25 mouse cellular contexts compared by ENCODE assay signal in genomic region chr12:40773091-40773490, GRCm38 (mm10).
DNase-seq lines count a peak whose midpoint lies in the region; ATAC-seq and TF ChIP-seq lines count a peak whose summit lies in the region.
"Had no signal": no experiment of that assay in that cellular context is flagged by ENCODE, and none has a peak within 500 bp of the region (broad histone marks: within the 10 kb centered on the region; RNA-seq: fewer than 3 reads in every experiment).

No protein-coding gene starts in this region.

- DNase-seq in layer of hippocampus, adult 2 months (ENCODE audit: low spot score in 2 of 2): no peak
- no peak for DNase-seq in layer of hippocampus, postnatal 10 days (ENCODE audit: low spot score in 2 of 2)
- peak; percentile 59 for DNase-seq in 3T3-L1 (ENCODE audit: low read depth, low spot score)
- peak; percentile 50 for DNase-seq in Muller cell, postnatal 12 days (ENCODE audit: inconsistent ontology term)
- no peak for DNase-seq in spleen, adult 12 weeks (ENCODE audit: low spot score)
- no peak for DNase-seq in frontal cortex, adult 2 months (ENCODE audit: extremely low spot score in 1 of 2, low spot score in 1 of 2)
- DNase-seq: adrenal gland, adult 8-10 months; adrenal gland, postnatal 14 days; adrenal gland, postnatal 36 days; cerebellum, adult 11-12 months; cerebellum, adult 2 months; cerebellum, adult 9-10 months; cerebellum, postnatal 10 days; cerebellum, postnatal 25 days; forebrain, postnatal 0 days had no signal

- TF ChIP-seq CTCF in layer of hippocampus, adult 2 months (conservative IDR thresholded peaks at IDR 0.05): no peak
- TF ChIP-seq CTCF in embryonic fibroblast, embryonic 13.5 days (IDR thresholded peaks at IDR 0.05; ENCODE audit: borderline replicate concordance, insufficient read depth, low read length): no peak

- no peak for TF ChIP-seq POLR2A in embryonic fibroblast, embryonic 13.5 days (IDR thresholded peaks at IDR 0.05; ENCODE audit: low read depth, low read length)

- ATAC-seq in megakaryocyte progenitor cell, adult 5-6 weeks (replicated peaks; ENCODE audit: poor library complexity): no peak
- ATAC-seq: activated CD4-positive, CD25-positive, alpha-beta regulatory T cell, adult 4 months; CD4-positive, CD25-positive, alpha-beta regulatory T cell, adult 4 months; forebrain, embryonic 13.5 days; forebrain, embryonic 15.5 days; forebrain, postnatal 0 days; Patski had no signal

- no peaks in the 10 kb centered on the region for H3K4me1 ChIP-seq in embryonic fibroblast, embryonic 13.5 days (ENCODE audit: control insufficient read depth, insufficient read depth, low read length)
- H3K4me1 ChIP-seq: embryonic facial prominence, embryonic 10.5 days; embryonic facial prominence, embryonic 12.5 days; forebrain, embryonic 13.5 days; forebrain, embryonic 15.5 days had no signal

- no peak overlapping the region for H3K4me3 ChIP-seq in layer of hippocampus, adult 2 months
- no peak overlapping the region for H3K4me3 ChIP-seq in embryonic fibroblast, embryonic 13.5 days (ENCODE audit: insufficient read depth, low read length)
- H3K4me3 ChIP-seq: embryonic facial prominence, embryonic 10.5 days; embryonic facial prominence, embryonic 12.5 days; erythroblast, embryonic 14.5 days; forebrain, embryonic 13.5 days; forebrain, embryonic 15.5 days had no signal

- peak overlapping the region; percentile 70 for H3K27ac ChIP-seq in layer of hippocampus, adult 2 months
- H3K27ac ChIP-seq in embryonic fibroblast, embryonic 13.5 days (ENCODE audit: insufficient read depth, low read length): peak overlapping the region; percentile 61; the same call in 1 of the 2 replicates
- H3K27ac ChIP-seq: embryonic facial prominence, embryonic 10.5 days; embryonic facial prominence, embryonic 12.5 days; forebrain, embryonic 13.5 days; forebrain, embryonic 15.5 days had no signal

Comparison
In these comparisons a context has a peak if more than half of its experiments do, and no peak if none do; other contexts are left out.
1. DNase-seq: peak in 3T3-L1 (single experiment) and Muller cell, postnatal 12 days (single experiment); none in layer of hippocampus, adult 2 months (0 of 2), layer of hippocampus, postnatal 10 days (0 of 2), spleen, adult 12 weeks (single experiment) and frontal cortex, adult 2 months (0 of 2).